Mouse (Mus musculus) urinary bladder, adult 2 months (tissue): ENCODE results near the gene Kcnc4. TPM values are rescaled to one million over a fixed set of nuclear protein-coding genes. Genes with fewer than 3 reads are reported as not detected.

Experiments used
- DNase-seq: peaks from one replicate; pipeline ENCODE4 v3.0.0; 2022; ENCODE audit warnings: low spot score
- polyA plus RNA-seq: library from polyadenylated mRNA; depleted of rRNA; stranded (reverse); fragments of >200 nt; gene quantifications from 2 replicates; pipeline ENCODE4 v1.2.3, GENCODE M21; 2012

Kcnc4 gene
- polyA plus RNA-seq, 1 experiment: 9.1 TPM

GRCm38 (mm10) chr3:107458528-107459195 is 690 bp downstream of the Kcnc4 start:
- DNase-seq: no peak

GRCm38 (mm10) chr3:107458104-107458503 is 1.2 kb downstream of the Kcnc4 start:
- no peak for DNase-seq

GRCm38 (mm10) chr3:107454280-107454679 is 5.1 kb downstream of the Kcnc4 start:
- DNase-seq: no peak

GRCm38 (mm10) chr3:107446822-107447221 is 12.5 kb downstream of the Kcnc4 start:
- DNase-seq: no peak

- DNase-seq: no peak
These were observed 15.5 kb downstream of the Kcnc4 start for GRCm38 (mm10) chr3:107443866-107444265.

GRCm38 (mm10) chr3:107442191-107442590 is 17.2 kb downstream of the Kcnc4 start:
- DNase-seq: no peak

GRCm38 (mm10) chr3:107441306-107441705 is 18.0 kb downstream of the Kcnc4 start:
- no peak for DNase-seq

- DNase-seq: no peak
These were observed 20.1 kb downstream of the Kcnc4 start for GRCm38 (mm10) chr3:107439280-107439679.

- no peak for DNase-seq
These were observed 21.7 kb downstream of the Kcnc4 start for GRCm38 (mm10) chr3:107437666-107438065.

GRCm38 (mm10) chr3:107436434-107436833 is 22.9 kb downstream of the Kcnc4 start:
- no peak for DNase-seq

- DNase-seq: no peak
These were observed 25.7 kb downstream of the Kcnc4 start for GRCm38 (mm10) chr3:107433614-107434013.

- no peak for DNase-seq
These were observed 28.1 kb downstream of the Kcnc4 start for GRCm38 (mm10) chr3:107431268-107431667.

- no peak for DNase-seq
These were observed 34.9 kb downstream of the Kcnc4 start for GRCm38 (mm10) chr3:107424258-107425041.

GRCm38 (mm10) chr3:107420156-107420555 is 39.2 kb downstream of the Kcnc4 start:
- no peak for DNase-seq

GRCm38 (mm10) chr3:107417287-107417644 is 42.1 kb downstream of the Kcnc4 start:
- no peak for DNase-seq

GRCm38 (mm10) chr3:107416541-107417286 is 42.6 kb downstream of the Kcnc4 start:
- DNase-seq: no peak

- no peak for DNase-seq
These were observed 46.3 kb downstream of the Kcnc4 start for GRCm38 (mm10) chr3:107413093-107413492.

GRCm38 (mm10) chr3:107412509-107412908 is 46.8 kb downstream of the Kcnc4 start:
- DNase-seq: no peak

- DNase-seq: no peak
These were observed 47.7 kb downstream of the Kcnc4 start for GRCm38 (mm10) chr3:107411669-107412068.

- no peak for DNase-seq
These were observed 58.0 kb downstream of the Kcnc4 start for GRCm38 (mm10) chr3:107401401-107401800.

- DNase-seq: no peak
These were observed 59.2 kb downstream of the Kcnc4 start for GRCm38 (mm10) chr3:107399991-107400640.

GRCm38 (mm10) chr3:107391198-107391597 is 68.2 kb downstream of the Kcnc4 start:
- no peak for DNase-seq
